Comparison of ENCODE assay signal across 13 mouse cellular contexts in the genomic region with DNA sequence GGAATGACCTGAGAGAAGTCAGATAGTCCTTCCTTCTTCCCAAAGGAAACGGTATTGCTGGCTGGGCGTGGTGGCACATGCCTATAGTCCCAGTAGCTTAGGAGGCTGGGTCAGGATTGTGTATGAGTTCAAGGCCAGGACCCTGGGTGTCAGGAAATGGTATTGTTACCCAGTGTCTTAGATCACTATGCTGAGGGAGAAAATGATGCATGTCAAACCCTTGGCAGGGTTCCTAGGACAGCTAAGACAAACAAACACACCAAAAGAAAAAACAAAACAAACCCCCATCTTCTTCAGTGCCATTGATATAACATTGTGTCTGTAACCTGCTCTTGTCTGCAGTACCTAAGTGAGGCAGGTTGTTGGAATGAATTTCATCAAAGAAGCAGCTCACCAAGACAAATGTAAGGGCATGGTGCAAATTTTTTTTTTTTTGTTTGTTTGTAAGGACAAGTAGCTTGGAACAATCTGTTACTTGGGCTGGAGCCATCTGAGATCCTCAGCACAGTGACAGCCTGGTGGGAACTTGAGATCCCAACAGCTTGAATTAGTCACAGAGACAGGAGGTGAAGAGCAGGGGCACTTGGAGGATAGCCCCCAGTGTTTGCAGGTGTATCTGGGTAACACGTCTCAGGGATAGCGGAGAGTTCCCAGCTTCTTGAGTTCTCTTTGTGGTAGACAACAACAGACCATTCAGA. TPM values are rescaled to one million over a fixed set of nuclear protein-coding genes. Genes with fewer than 3 reads are reported as not detected.
"Had no signal": no experiment of that assay in that cellular context is flagged by ENCODE, and none has a peak within 500 bp of the region (broad histone marks: within the 10 kb centered on the region; RNA-seq: fewer than 3 reads in every experiment).

No protein-coding gene starts in this region.

- DNase-seq: kidney, adult 8-10 months; kidney, postnatal 4 days; left cerebral cortex, postnatal 4 days; thymus, postnatal 4 days had no signal

- H3K27ac ChIP-seq: limb, embryonic 13.5 days; liver, embryonic 15.5 days; lung, embryonic 15.5 days; midbrain, embryonic 13.5 days; neural tube, embryonic 15.5 days; stomach, postnatal 0 days had no signal

- ATAC-seq: intestine, postnatal 0 days; midbrain, embryonic 13.5 days had no signal

- H3K9ac ChIP-seq: limb, embryonic 13.5 days; liver, embryonic 15.5 days; lung, embryonic 15.5 days; midbrain, embryonic 13.5 days; neural tube, embryonic 15.5 days had no signal

- H3K4me1 ChIP-seq: limb, embryonic 13.5 days; midbrain, embryonic 13.5 days; neural tube, embryonic 15.5 days had no signal

- H3K36me3 ChIP-seq: limb, embryonic 13.5 days; liver, embryonic 15.5 days; lung, embryonic 15.5 days; midbrain, embryonic 13.5 days; neural tube, embryonic 15.5 days had no signal

- H3K27me3 ChIP-seq: limb, embryonic 13.5 days; liver, embryonic 15.5 days; lung, embryonic 15.5 days; midbrain, embryonic 13.5 days; neural tube, embryonic 15.5 days had no signal

- H3K4me2 ChIP-seq: limb, embryonic 13.5 days; liver, embryonic 15.5 days; lung, embryonic 15.5 days; midbrain, embryonic 13.5 days; neural tube, embryonic 15.5 days had no signal

- H3K9me3 ChIP-seq: limb, embryonic 13.5 days; liver, embryonic 15.5 days; lung, embryonic 15.5 days; midbrain, embryonic 13.5 days; neural tube, embryonic 15.5 days had no signal

- H3K4me3 ChIP-seq: limb, embryonic 13.5 days; liver, embryonic 15.5 days; lung, embryonic 15.5 days; midbrain, embryonic 13.5 days; myocyte; neural tube, embryonic 15.5 days had no signal

RNA-seq across cellular contexts. Expression of gene Shisa9, which starts 34.2 kb away (rescaled TPM):
- total RNA-seq: megakaryocyte progenitor cell, adult 5-6 weeks had no signal
- polyA plus RNA-seq: myocyte had no signal
